Mouse (Mus musculus): ENCODE results near the gene Tcp11l2. TPM values are rescaled to one million over a fixed set of nuclear protein-coding genes. Genes with fewer than 3 reads are reported as not detected.

Tcp11l2 gene
- polyA plus RNA-seq, 1 experiment from 2014 or later, result 2.8 TPM

DNA sequence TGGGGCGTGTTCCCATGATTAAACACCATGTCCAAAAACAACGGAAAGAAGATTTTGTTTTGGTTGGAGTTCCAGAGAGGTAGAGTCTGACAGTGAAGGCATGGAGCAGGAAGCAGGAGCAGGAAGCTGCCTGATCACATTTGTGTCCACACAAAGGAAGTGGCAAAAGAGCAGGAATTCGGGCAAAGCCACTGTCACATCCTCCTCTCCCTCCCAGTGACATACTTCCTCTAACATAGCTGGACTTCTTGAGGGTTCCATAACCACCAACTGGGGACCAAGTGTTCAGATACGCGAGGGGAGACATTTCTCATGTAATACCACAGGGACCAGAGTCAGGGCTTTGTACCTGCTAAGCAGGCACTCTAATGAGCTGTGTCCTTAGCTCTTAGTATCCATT is 70.8 kb downstream of the Tcp11l2 start:
- 88% methylated on average over 5 of the region's 5 CpGs for WGBS
- no peaks in the 10 kb centered on the region for H3K27me3 ChIP-seq (ENCODE audit: low read depth, poor library complexity, severe bottlenecking)
- no peaks in the 10 kb centered on the region for H3K9me3 ChIP-seq (replicated peaks)
- peaks cover 25% of the 10 kb centered on the region for H3K36me3 ChIP-seq
- no peak overlapping the region for H3K27ac ChIP-seq (replicated peaks)
- DNase-seq (ENCODE audit: low spot score), result no peak
- no peak overlapping the region for H3K4me3 ChIP-seq
- H3K4me1 ChIP-seq, result peaks cover 18% of the 10 kb centered on the region

DNA sequence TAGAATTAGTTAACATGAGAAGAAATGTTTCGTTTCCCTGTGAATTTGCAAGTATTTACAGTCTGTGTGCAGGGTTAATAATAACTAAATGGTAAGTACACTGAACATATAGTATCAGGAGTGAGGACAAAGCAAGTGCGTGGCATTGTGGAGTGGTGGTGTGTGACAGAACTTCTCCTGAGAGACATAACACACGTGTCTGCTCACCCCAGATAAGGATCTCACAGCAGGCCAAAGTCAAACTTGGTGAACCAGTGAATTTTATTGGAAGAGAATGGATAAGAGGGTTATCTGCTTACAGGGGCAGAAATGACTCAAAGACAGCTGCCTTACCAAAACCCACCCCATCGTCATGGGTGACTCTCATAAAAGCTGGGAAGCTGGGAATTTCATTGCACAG is 72.5 kb downstream of the Tcp11l2 start:
- no peak overlapping the region for H3K27ac ChIP-seq (replicated peaks)
- H3K27me3 ChIP-seq (ENCODE audit: low read depth, poor library complexity, severe bottlenecking), result no peaks in the 10 kb centered on the region
- 88% methylated on average over 4 of the region's 4 CpGs for WGBS
- H3K4me3 ChIP-seq, result no peak overlapping the region
- no peaks in the 10 kb centered on the region for H3K9me3 ChIP-seq (replicated peaks)
- H3K4me1 ChIP-seq, result peaks cover 11% of the 10 kb centered on the region
- no peak for DNase-seq (ENCODE audit: low spot score)
- H3K36me3 ChIP-seq, result peaks cover 32% of the 10 kb centered on the region

DNA sequence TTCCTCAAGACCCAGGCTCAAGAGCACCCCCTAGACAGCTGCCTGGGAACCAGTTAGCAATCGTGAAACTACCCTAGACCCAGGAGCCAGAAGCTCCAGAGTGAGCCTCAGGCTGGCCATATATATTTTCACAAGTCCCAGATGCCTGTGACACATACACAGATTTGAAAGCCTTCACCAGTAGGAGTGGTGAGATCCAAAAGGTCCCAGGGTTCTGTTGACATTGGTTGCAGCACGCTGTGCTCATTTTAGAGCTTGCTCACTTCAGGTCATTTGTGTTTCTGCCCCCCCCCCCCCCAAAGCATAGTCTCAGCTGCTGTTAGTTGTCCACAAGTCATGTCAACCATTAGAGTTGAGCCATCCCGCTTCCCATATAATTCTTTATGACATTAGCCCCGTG is 77.6 kb downstream of the Tcp11l2 start:
- H3K4me1 ChIP-seq, result peaks cover 28% of the 10 kb centered on the region
- H3K27me3 ChIP-seq (ENCODE audit: low read depth, poor library complexity, severe bottlenecking), result no peaks in the 10 kb centered on the region
- 88% methylated on average over 4 of the region's 4 CpGs for WGBS
- H3K36me3 ChIP-seq, result peaks cover 16% of the 10 kb centered on the region
- no peak for DNase-seq (ENCODE audit: low spot score)
- H3K4me3 ChIP-seq, result no peak overlapping the region
- no peak overlapping the region for H3K27ac ChIP-seq (replicated peaks)
- H3K9me3 ChIP-seq (replicated peaks), result no peaks in the 10 kb centered on the region

- H3K9me3 ChIP-seq (replicated peaks), result no peaks in the 10 kb centered on the region
- peaks cover 35% of the 10 kb centered on the region for H3K4me1 ChIP-seq
- no peak for DNase-seq (ENCODE audit: low spot score)
- 90% methylated on average over 4 of the region's 4 CpGs for WGBS
- no peak overlapping the region for H3K27ac ChIP-seq (replicated peaks)
- peaks cover 12% of the 10 kb centered on the region for H3K36me3 ChIP-seq
- no peaks in the 10 kb centered on the region for H3K27me3 ChIP-seq (ENCODE audit: low read depth, poor library complexity, severe bottlenecking)
- H3K4me3 ChIP-seq, result no peak overlapping the region
These were observed 78.3 kb downstream of the Tcp11l2 start for GRCm38 (mm10) chr10:84654731-84655130.

DNA sequence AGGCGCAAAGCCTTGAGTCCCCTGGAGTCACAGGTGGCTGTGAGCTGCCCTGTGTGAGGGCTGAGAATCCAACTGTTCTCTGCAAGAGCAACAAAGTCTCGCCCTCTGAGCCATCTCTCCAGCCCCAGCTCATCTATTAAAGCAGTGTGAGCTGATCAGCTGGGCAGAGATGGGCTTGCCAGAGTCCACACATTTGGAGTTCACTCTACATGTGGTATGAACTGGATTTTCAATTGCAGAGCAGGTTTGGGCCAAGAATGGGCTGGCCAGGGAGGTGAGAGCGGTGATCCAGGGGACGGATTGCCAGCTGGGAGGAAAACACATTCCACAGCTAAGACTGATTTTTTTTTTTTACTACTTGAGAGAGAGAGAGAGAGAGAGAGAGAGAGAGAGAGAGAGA is 80.2 kb downstream of the Tcp11l2 start:
- H3K36me3 ChIP-seq, result peaks cover 23% of the 10 kb centered on the region
- DNase-seq (ENCODE audit: low spot score), result no peak
- H3K4me1 ChIP-seq, result peaks cover 36% of the 10 kb centered on the region
- 83% methylated on average over 4 of the region's 4 CpGs for WGBS
- H3K9me3 ChIP-seq (replicated peaks), result peaks cover 4% of the 10 kb centered on the region; the same call in 1 of the 2 replicates
- H3K27me3 ChIP-seq (ENCODE audit: low read depth, poor library complexity, severe bottlenecking), result no peaks in the 10 kb centered on the region
- H3K27ac ChIP-seq (replicated peaks), result peak overlapping the region; percentile 73; the same call in 1 of the 2 replicates
- H3K4me3 ChIP-seq, result no peak overlapping the region

- Histone ChIP-seq H3K36me3 (peaks cover 31% of the 10 kb centered on the region), H3K4me1 (peaks cover 36% of the 10 kb centered on the region), H3K27ac (replicated peaks) (peak overlapping the region; percentile 73; the same call in 1 of the 2 replicates), H3K9me3 (replicated peaks) (peaks cover 10% of the 10 kb centered on the region; the same call in 1 of the 2 replicates), H3K27me3 (ENCODE audit: low read depth, poor library complexity, severe bottlenecking) (no peaks in the 10 kb centered on the region), H3K4me3 (no peak overlapping the region)
- WGBS, result 24% methylated on average over 6 of the region's 6 CpGs
- no peak for DNase-seq (ENCODE audit: low spot score)
These were observed 81.1 kb downstream of the Tcp11l2 start for GRCm38 (mm10) chr10:84657437-84658087.

DNA sequence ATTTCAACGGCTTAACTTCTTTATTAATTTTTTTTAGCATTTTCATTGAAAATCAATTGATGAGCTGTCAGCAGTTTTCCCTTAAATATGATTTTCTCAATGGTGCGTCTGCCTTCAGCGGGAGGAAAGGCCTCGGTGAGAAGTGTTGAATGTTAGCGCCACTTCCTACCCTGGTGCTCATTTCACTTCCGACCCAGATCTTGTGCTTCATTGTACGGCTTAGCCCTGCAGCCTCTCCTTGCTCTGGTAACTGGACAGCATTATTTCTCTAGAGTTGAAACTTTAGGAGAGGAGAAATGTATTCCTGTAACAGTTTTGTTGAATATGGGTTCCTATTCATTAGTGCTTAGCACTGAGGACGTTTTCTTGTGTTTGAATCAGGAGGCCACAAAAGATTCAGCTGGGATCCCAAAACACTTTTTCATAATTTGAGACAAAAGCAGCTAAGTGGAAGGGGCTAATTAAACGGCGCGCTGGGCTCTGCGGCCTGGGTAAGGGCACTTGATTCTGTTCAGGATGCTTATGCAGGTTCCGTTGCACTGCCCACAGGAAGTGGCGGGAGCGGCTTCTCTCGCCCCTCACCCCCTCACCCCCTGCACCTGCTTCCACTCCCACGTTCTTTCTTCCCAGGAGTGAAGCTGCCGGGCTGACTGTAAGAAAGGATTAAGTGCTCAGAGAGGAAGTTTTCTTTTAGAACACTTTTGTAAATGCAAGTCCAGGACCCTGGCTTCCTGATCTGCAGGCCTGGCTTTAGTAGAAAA is 81.8 kb downstream of the Tcp11l2 start:
- no peak overlapping the region for H3K4me3 ChIP-seq
- H3K9me3 ChIP-seq (replicated peaks), result peaks cover 10% of the 10 kb centered on the region; the same call in 1 of the 2 replicates
- peak overlapping the region; percentile 73 for H3K27ac ChIP-seq (replicated peaks)
- WGBS, result 38% methylated on average over 18 of the region's 18 CpGs
- peak; percentile 35 for DNase-seq (ENCODE audit: low spot score)
- peaks cover 25% of the 10 kb centered on the region for H3K36me3 ChIP-seq
- H3K27me3 ChIP-seq (ENCODE audit: low read depth, poor library complexity, severe bottlenecking), result no peaks in the 10 kb centered on the region
- peaks cover 36% of the 10 kb centered on the region for H3K4me1 ChIP-seq

GRCm38 (mm10) chr10:84659281-84659680 is 82.9 kb downstream of the Tcp11l2 start:
- Histone ChIP-seq H3K4me3 (no peak overlapping the region), H3K27me3 (ENCODE audit: low read depth, poor library complexity, severe bottlenecking) (no peaks in the 10 kb centered on the region), H3K36me3 (peaks cover 23% of the 10 kb centered on the region), H3K4me1 (peaks cover 36% of the 10 kb centered on the region), H3K9me3 (replicated peaks) (peaks cover 10% of the 10 kb centered on the region; the same call in 1 of the 2 replicates), H3K27ac (replicated peaks) (no peak overlapping the region)
- DNase-seq (ENCODE audit: low spot score), result no peak
- 86% methylated on average over 3 of the region's 3 CpGs for WGBS

GRCm38 (mm10) chr10:84662138-84662537 is 85.7 kb downstream of the Tcp11l2 start:
- WGBS, result 95% methylated on average over 6 of the region's 6 CpGs
- Histone ChIP-seq H3K4me1 (peaks cover 45% of the 10 kb centered on the region), H3K9me3 (replicated peaks) (peaks cover 10% of the 10 kb centered on the region; the same call in 1 of the 2 replicates), H3K27ac (replicated peaks) (no peak overlapping the region), H3K36me3 (peaks cover 23% of the 10 kb centered on the region), H3K4me3 (no peak overlapping the region), H3K27me3 (ENCODE audit: low read depth, poor library complexity, severe bottlenecking) (no peaks in the 10 kb centered on the region)
- no peak for DNase-seq (ENCODE audit: low spot score)

Other genes starting within 250 kb of the Tcp11l2 start
- gene Nuak1, start 136.0 kb upstream of the Tcp11l2 start, polyA plus RNA-seq (2016; fragmentation: Nextera tagmentation; extraction: Ambion mirVana), result 3.0 and 4.0 TPM in 2 replicates
- 66.1 and 69.7 TPM in 2 replicates for gene Ckap4, start 42.6 kb upstream of the Tcp11l2 start, polyA plus RNA-seq (2016; fragmentation: Nextera tagmentation; extraction: Ambion mirVana)
- gene Polr3b, start 45.7 kb downstream of the Tcp11l2 start, polyA plus RNA-seq (2016; fragmentation: Nextera tagmentation; extraction: Ambion mirVana), result 14.4 and 16.6 TPM in 2 replicates
- 61.8 and 70.6 TPM in 2 replicates for gene Rfx4, start 179.4 kb downstream of the Tcp11l2 start, polyA plus RNA-seq (2016; fragmentation: Nextera tagmentation; extraction: Ambion mirVana)

Data from midbrain, embryonic 10.5 days (tissue).